Mouse (Mus musculus) hematopoietic stem cell, adult 5-6 weeks (primary cell): ENCODE measurements at regions not wholly inside any gene's neighbourhood (a gene's known extent, or its start where the extent isn't known, plus 50 kb on each side); places are given as distances from the start of the nearest gene placed in this dataset.

ENCODE experiments used
- ATAC-seq, 2 experiments: fragments of 125-278 bp in 1 of 2; replicated peaks in 1 of 2; 2 replicates each; pipeline ENCODE4 v1.8.0; 2016 to 2017; ENCODE audit warnings: inconsistent platforms in 2 of 2, mild to moderate bottlenecking in 2 of 2, moderate number of reproducible peaks in 2 of 2, low read depth in 1 of 2, moderate TSS enrichment in 1 of 2; ENCODE audit not compliant: low FRiP score in 2 of 2, poor library complexity in 2 of 2, severe bottlenecking in 2 of 2, insufficient read depth in 1 of 2, low TSS enrichment in 1 of 2

- no peak for ATAC-seq
Measured at GRCm38 (mm10) chr2:117006846-117007245, 114.3 kb upstream of the Spred1 start.

- ATAC-seq = no peak
Measured at GRCm38 (mm10) chr2:117008922-117009321, 112.3 kb upstream of the Spred1 start.

DNA sequence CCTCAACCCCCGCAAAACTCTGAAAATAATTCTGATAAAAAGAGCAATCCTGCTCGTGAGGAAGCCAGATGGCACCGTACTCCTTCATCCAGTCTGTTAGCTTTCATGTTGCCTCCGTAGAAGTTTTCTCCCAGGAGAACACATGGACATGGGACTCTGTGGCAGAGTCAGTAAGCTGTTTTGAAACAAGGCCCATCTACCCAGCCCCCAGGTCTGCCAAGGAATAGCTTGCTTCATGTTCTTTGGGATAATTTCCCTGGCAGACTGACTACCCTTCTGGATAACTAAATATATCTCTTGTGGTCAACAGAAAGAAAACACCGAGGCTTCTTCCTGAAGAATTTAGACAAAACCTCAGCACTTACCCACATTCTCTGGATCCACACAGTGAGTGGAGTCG is 111.2 kb upstream of the Spred1 start:
- no peak for ATAC-seq

GRCm38 (mm10) chr2:117010942-117011341 is 110.2 kb upstream of the Spred1 start:
- ATAC-seq = no peak

DNA sequence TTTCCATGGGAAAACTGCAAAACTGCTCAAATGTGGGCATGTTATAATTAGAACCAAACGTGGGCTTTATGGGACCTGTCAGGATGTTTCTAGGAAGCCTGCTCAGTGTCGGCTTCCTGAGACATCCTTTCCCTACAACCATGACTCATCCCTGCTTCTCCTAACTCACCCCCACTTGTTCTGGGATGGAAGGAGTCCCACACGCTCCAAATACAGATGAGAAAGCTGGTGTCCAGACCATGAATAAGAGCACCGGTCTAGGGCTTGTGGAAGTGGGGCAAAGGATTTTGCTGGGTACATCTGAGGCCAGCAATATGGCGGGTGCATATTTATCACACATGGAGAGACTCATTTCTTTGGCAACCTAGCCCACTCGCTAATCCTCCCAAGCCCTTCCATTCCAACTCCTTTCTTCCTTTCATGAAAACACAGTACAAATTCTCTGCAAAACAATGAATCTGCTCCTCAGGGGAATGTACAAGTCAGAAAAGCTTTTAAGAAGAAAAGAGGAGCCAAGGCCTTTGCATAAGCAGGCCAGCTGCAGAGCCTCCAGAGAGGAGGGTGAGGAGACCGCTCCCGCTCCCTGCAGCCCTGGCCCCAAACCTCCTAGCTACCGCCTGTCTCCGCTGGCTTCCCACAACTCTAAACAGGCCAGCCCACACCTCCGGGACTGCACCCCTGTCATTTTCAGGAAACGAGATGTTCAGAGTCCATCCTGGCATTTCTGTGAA is 103.1 kb upstream of the Spred1 start:
- ATAC-seq = 0 out of 4 replicates have a peak, but pooled peaks of 1 of the 2 experiments have one; percentile 46

DNA sequence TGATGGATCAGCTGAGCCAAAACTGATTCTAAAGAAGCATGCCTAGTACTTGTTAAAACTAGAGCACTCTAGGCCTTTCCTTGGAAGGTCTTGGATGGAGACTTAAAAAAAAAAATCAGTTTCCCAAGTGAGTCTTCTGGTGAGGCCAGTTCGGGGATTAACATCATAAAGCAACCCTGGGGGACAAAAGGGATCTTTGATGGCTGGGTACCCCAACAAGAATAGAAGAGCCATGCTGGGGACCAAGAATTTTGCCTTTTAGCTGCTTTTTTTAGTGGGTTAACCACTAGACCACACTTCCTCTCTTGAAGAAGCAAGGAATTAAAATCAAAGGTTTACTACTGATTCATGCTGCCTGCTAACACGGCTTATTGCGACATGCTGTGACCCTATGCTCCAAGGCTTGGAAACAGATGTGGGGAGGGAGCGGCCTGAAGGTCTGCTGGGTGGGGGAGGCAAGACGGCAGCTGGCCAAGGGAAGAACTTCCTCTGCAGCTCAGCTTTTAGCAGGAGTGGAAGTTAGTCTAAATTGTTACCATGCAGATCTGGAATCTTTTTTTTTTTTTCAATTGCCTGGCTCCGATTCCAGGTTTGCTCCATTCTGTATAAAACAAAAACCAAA is 102.1 kb upstream of the Spred1 start:
- ATAC-seq = peak; percentile 77 to 78

DNA sequence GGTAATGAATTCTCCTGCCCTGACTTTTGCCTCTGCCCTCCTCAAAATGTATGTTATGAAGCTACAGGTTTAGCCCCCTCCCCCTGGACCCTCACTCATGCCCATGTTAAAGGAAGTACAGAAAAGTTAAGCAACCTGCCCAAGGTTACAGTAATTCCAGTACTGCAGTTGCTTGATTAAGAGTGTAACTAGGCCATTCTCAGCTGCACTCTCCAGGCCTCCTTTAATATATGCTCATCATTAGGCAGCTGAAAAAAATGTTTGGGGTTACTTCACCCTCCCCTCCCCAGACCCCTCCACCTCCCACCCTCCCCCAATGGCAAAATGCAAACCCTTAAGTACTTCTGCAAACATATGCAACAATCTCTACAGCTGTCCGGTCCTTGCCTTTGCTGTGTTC is 101.6 kb upstream of the Spred1 start:
- ATAC-seq = no peak

DNA sequence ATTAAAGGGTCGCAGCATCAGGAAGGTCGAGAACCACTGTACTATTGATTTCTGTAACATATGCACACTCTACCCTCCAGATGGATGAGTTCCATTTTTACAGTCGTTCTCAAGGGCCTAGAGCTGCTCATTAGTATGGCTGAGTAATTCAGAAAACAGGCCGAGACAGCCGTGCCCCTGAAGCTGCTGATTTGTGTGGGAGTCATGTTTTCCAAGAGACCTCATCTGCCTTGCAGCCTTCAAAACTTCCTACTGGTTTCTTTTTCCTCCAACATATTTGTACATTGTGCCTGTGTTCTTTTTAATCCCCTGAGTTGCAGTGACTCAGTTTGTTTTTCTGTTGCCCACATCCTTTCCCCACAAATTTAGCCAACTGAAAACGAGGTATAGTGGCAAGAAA is 99.4 kb upstream of the Spred1 start:
- ATAC-seq = no peak

- no peak for ATAC-seq
Measured at GRCm38 (mm10) chr2:117023436-117023835, 97.7 kb upstream of the Spred1 start.

GRCm38 (mm10) chr2:117027071-117027470 is 94.1 kb upstream of the Spred1 start:
- no peak for ATAC-seq

DNA sequence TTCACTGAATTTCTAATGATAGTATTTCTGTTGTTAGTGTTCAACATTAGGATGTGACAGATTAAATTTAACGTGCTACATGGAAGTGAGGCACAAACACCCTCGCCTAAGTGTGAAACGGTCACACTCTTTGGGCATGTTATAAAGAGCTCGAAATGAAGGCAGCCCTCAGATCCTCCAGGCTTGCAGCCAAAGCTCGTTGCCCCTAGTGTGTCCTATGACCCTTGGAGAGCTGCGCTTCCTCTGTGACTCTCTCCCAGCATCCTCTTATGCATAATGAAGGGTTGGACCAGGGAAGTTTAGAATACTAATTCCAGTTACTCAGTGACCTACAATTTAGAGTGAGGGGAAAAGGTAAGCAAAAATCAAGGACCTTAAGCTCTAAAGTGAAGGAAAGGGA is 92.4 kb upstream of the Spred1 start:
- no peak for ATAC-seq

DNA sequence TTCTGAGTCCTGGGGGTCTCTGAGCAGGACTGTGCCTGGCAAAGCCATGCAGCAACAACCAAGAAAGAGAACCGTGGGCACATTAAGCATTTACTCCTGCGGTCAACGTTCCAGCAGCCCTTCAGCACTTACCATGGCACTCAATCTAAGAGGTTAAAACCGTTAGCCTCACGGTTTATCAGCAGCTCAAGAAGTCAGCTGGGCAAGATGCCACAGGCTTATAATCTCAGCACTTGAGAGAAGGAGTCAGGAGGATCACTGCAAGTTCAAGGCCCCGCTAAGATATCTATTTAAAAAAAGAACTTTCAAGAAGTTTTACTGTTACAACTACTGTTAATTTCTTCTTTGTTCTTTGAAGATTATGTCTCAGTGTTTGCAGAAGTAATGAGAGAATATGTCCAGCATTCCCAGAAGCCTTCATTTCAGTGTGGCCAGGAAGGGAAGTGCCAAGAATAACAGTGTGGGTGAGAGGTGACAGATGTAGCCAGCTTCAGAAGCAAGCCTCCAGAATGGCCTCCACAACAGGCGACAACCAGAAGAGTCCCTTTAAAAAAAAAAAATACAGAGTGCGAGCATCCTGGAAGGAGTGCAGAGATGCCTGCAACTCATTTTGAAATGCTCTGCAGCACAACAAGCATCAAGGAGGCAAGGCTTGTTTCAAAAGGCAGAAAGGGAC is 84.8 kb upstream of the Spred1 start:
- ATAC-seq = no peak

GRCm38 (mm10) chr2:117040211-117040610 is 81.0 kb upstream of the Spred1 start:
- no peak for ATAC-seq

DNA sequence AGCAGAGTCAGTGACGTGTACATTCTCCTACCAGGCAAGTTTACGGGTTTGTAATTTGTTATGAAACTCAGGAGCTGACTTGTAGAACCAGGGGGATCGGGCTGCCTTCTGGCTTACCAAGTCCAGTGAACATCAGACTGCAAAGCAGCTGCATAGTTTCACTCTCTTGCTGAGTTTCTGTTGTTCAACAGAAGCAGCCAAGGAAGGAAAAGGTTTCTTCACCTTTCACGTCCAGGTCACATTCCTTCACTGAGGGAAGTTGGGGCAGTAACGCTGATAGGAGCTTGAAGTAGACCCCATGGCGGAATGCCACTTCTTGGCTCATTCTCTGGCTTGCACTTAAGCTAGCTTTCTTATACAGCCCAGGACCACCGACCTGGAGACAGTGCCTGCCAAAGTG is 77.3 kb upstream of the Spred1 start:
- no peak for ATAC-seq

GRCm38 (mm10) chr2:117048290-117048730 is 72.9 kb upstream of the Spred1 start:
- no peak for ATAC-seq

GRCm38 (mm10) chr2:117050061-117050460 is 71.1 kb upstream of the Spred1 start:
- ATAC-seq = no peak

- no peak for ATAC-seq
Measured at GRCm38 (mm10) chr2:117064126-117064525, 57.0 kb upstream of the Spred1 start.

DNA sequence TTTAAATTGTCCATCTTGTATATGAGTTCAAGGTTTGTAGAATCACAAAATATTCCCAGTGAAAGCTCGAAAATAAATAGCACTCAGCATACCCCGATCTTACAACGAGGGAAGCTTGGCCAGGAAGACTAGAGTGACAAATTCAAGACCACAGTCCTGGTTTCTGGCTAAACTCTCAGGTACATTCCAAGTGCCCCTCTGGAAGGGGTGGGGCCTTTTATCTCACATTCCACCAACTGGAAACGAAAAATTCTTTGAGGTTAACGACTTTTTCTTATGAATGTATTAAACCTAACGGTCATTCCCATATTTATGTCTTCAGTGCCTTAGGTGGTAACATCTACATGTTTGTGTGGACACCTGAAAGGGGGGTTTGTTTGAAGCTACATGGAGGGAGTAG is 50.8 kb upstream of the Spred1 start:
- ATAC-seq = no peak
